Mouse (Mus musculus): ENCODE measurements at regions not wholly inside any gene's neighbourhood (a gene's known extent, or its start where the extent isn't known, plus 50 kb on each side); places are given as distances from the start of the nearest gene placed in this dataset.

- DNase-seq, result peak; percentile 4
Measured at GRCm38 (mm10) chr10:45009676-45010075, 57.3 kb upstream of the Prep start.

GRCm38 (mm10) chr10:45009235-45009634 lies 57.8 kb upstream of the Prep start:
- no peak for DNase-seq

- DNase-seq, result no peak
Measured at GRCm38 (mm10) chr10:45004037-45004653, 62.9 kb upstream of the Prep start.

GRCm38 (mm10) chr10:45003344-45003681 lies 63.7 kb upstream of the Prep start:
- DNase-seq, result no peak

- no peak for DNase-seq
Measured at GRCm38 (mm10) chr10:45002637-45003343, 64.2 kb upstream of the Prep start.

GRCm38 (mm10) chr10:45000873-45001859 lies 65.8 kb upstream of the Prep start:
- peak; percentile 11 for DNase-seq

- DNase-seq, result no peak
Measured at GRCm38 (mm10) chr10:45000027-45000840, 66.8 kb upstream of the Prep start.

GRCm38 (mm10) chr10:44997906-44998289 lies 69.1 kb upstream of the Prep start:
- no peak for DNase-seq

GRCm38 (mm10) chr10:44997184-44997905 lies 69.7 kb upstream of the Prep start:
- DNase-seq, result no peak

- no peak for DNase-seq
Measured at GRCm38 (mm10) chr10:44995756-44996155, 71.2 kb upstream of the Prep start.

GRCm38 (mm10) chr10:44994385-44995281 lies 72.4 kb upstream of the Prep start:
- DNase-seq, result no peak

GRCm38 (mm10) chr10:44993470-44994260 lies 73.3 kb upstream of the Prep start:
- DNase-seq, result no peak

- no peak for DNase-seq
Measured at GRCm38 (mm10) chr10:44989539-44989938, 77.5 kb upstream of the Prep start.

GRCm38 (mm10) chr10:44988756-44989155 lies 78.2 kb upstream of the Prep start:
- no peak for DNase-seq

GRCm38 (mm10) chr10:44987615-44988014 lies 79.4 kb upstream of the Prep start:
- DNase-seq, result no peak

- DNase-seq, result no peak
Measured at GRCm38 (mm10) chr10:44981913-44982312, 85.1 kb upstream of the Prep start.

- no peak for DNase-seq
Measured at GRCm38 (mm10) chr10:44976815-44977214, 90.2 kb upstream of the Prep start.

- no peak for DNase-seq
Measured at GRCm38 (mm10) chr10:44971911-44972310, 95.1 kb upstream of the Prep start.

- DNase-seq, result no peak
Measured at GRCm38 (mm10) chr10:44959968-44960367, 107.0 kb upstream of the Prep start.

GRCm38 (mm10) chr10:44945205-44945725 lies 121.7 kb upstream of the Prep start:
- DNase-seq, result no peak

Data from right cerebral cortex, postnatal 25 days (tissue).